Mouse (Mus musculus) limb, embryonic 14.5 days (tissue): ENCODE results near the gene Acadl. TPM values are rescaled to one million over a fixed set of nuclear protein-coding genes. Genes with fewer than 3 reads are reported as not detected.

Experiments used
- ATAC-seq: fragments of 200-750 bp; cut with Nextera tagmentation; 2 replicates; pipeline ENCODE4 v1.8.0; 2017; ENCODE audit warnings: low read depth, moderate number of reproducible peaks, moderate TSS enrichment; ENCODE audit not compliant: low FRiP score
- DNase-seq: peaks from one replicate; pipeline ENCODE4 v3.0.0-alpha.2; 2015; ENCODE audit warnings: low spot score
- H3K27ac ChIP-seq: fragments of 300-500 bp; sonication (generic); replicated peaks from 2 replicates; pipeline ENCODE4 v1.5.1; 2014; ENCODE audit warnings: low read depth, mild to moderate bottlenecking, low read length, moderate library complexity, mixed read lengths
- H3K27me3 ChIP-seq: fragments of 300-500 bp; sonication (generic); 2 replicates; pipeline ENCODE4 v1.6.1; 2014; ENCODE audit warnings: low read length, mixed read lengths; ENCODE audit not compliant: control insufficient read depth, insufficient read depth
- H3K36me3 ChIP-seq: fragments of 300-500 bp; sonication (generic); 2 replicates; pipeline ENCODE4 v1.6.1; 2014; ENCODE audit warnings: mild to moderate bottlenecking, low read length, moderate library complexity, mixed read lengths; ENCODE audit not compliant: control insufficient read depth, insufficient read depth
- H3K4me1 ChIP-seq: fragments of 300-500 bp; sonication (generic); 2 replicates; pipeline ENCODE4 v1.6.1; 2014; ENCODE audit warnings: antibody characterized with exemption, low read length, mixed read lengths; ENCODE audit not compliant: control insufficient read depth, insufficient read depth
- H3K4me2 ChIP-seq: fragments of 300-500 bp; sonication (generic); replicated peaks from 2 replicates; pipeline ENCODE4 v1.6.1; 2014; ENCODE audit warnings: low read depth, mild to moderate bottlenecking, low read length, moderate library complexity; ENCODE audit not compliant: severe bottlenecking
- H3K4me3 ChIP-seq: fragments of 300-500 bp; sonication (generic); replicated peaks from 2 replicates; pipeline ENCODE4 v1.5.1; 2014; ENCODE audit warnings: low read length
- H3K9ac ChIP-seq: fragments of 300-500 bp; sonication (generic); 2 replicates; pipeline ENCODE4 v1.6.1; 2014; ENCODE audit warnings: mild to moderate bottlenecking, low read depth, low read length, moderate library complexity; ENCODE audit not compliant: severe bottlenecking
- H3K9me3 ChIP-seq: fragments of 300-500 bp; sonication (generic); 2 replicates; pipeline ENCODE4 v1.6.1; 2016; ENCODE audit warnings: low read length; ENCODE audit not compliant: control insufficient read depth
- POLR2A ChIP-seq: fragments of 200-500 bp; IDR thresholded peaks from 2 replicates; pipeline ENCODE4 v1.8.0; 2012; ENCODE audit warnings: inconsistent platforms, mild to moderate bottlenecking, moderate library complexity, borderline replicate concordance; ENCODE audit not compliant: insufficient read depth, insufficient read length; ENCODE audit errors: extremely low read depth
- WGBS: fragments of 180-500 bp; shearing (Covaris S2); extraction: QIAGEN DNeasy Blood & Tissue Kit; methylation state at CpG from one replicate; pipeline ENCODE4 v1.1.7; 2014; 5-methylcytosine and 5-hydroxymethylcytosine counted together
- polyA plus RNA-seq, 2 experiments: library from polyadenylated mRNA; depleted of rRNA in 1 of 2; stranded (reverse) in 1 of 2; unstranded in 1 of 2; fragments of >200 nt; fragmentation: Nextera tagmentation in 1 of 2; extraction: Ambion mirVana in 1 of 2; gene quantifications; 2 replicates each; pipeline versions ENCODE4 v1.2.1 to v1.2.3; 2012 to 2014

Gene Acadl
- polyA plus RNA-seq, 2 experiments: 32.4 to 86.0 TPM

GRCm38 (mm10) chr1:66896556-66896955 is 33.5 kb upstream of the Acadl start:
- no peak for TF ChIP-seq POLR2A
- Histone ChIP-seq H3K4me2 (peak overlapping the region; percentile 25), H3K9me3 (no peaks in the 10 kb centered on the region), H3K27ac (no peak overlapping the region), H3K9ac (peak overlapping the region; percentile 1; the same call in 1 of the 2 replicates), H3K4me1 (peaks cover 17% of the 10 kb centered on the region), H3K27me3 (no peaks in the 10 kb centered on the region), H3K36me3 (no peaks in the 10 kb centered on the region), H3K4me3 (0 out of 2 replicates have a peak overlapping the region, but pooled peaks have one; percentile 0)
- WGBS: 34% methylated on average over 5 of the region's 5 CpGs
- DNase-seq (no peak), ATAC-seq (peak; percentile 19; the same call in 1 of the 2 replicates)

GRCm38 (mm10) chr1:66896125-66896524 is 33.0 kb upstream of the Acadl start:
- Histone ChIP-seq H3K9me3 (no peaks in the 10 kb centered on the region), H3K27ac (no peak overlapping the region), H3K36me3 (no peaks in the 10 kb centered on the region), H3K9ac (peak overlapping the region; percentile 1; the same call in 1 of the 2 replicates), H3K27me3 (no peaks in the 10 kb centered on the region), H3K4me3 (0 out of 2 replicates have a peak overlapping the region, but pooled peaks have one; percentile 0), H3K4me2 (peak overlapping the region; percentile 25), H3K4me1 (peaks cover 17% of the 10 kb centered on the region)
- WGBS: 27% methylated on average over 5 of the region's 5 CpGs
- ATAC-seq (peak; percentile 91), DNase-seq (peak; percentile 73)
- TF ChIP-seq POLR2A: no peak

GRCm38 (mm10) chr1:66895837-66896118 is 32.7 kb upstream of the Acadl start:
- Histone ChIP-seq H3K4me1 (peaks cover 17% of the 10 kb centered on the region), H3K27me3 (no peaks in the 10 kb centered on the region), H3K27ac (no peak overlapping the region), H3K9ac (0 out of 2 replicates have a peak overlapping the region, but pooled peaks have one; percentile 1), H3K4me3 (0 out of 2 replicates have a peak overlapping the region, but pooled peaks have one; percentile 0), H3K9me3 (no peaks in the 10 kb centered on the region), H3K36me3 (no peaks in the 10 kb centered on the region), H3K4me2 (peak overlapping the region; percentile 25)
- peak; percentile 74; the same call in 1 of the 2 replicates for ATAC-seq
- DNase-seq: peak; percentile 83
- no peak for TF ChIP-seq POLR2A

GRCm38 (mm10) chr1:66895093-66895836 is 32.2 kb upstream of the Acadl start:
- no peak overlapping the region for H3K9ac ChIP-seq
- DNase-seq: no peak
- WGBS: 40% methylated on average over 6 of the region's 6 CpGs
- H3K36me3 ChIP-seq: no peaks in the 10 kb centered on the region
- H3K27ac ChIP-seq: no peak overlapping the region
- H3K27me3 ChIP-seq: no peaks in the 10 kb centered on the region
- no peak for TF ChIP-seq POLR2A
- H3K4me3 ChIP-seq: no peak overlapping the region
- H3K9me3 ChIP-seq: no peaks in the 10 kb centered on the region
- H3K4me1 ChIP-seq: peaks cover 17% of the 10 kb centered on the region
- H3K4me2 ChIP-seq: peak overlapping the region; percentile 25
- no peak for ATAC-seq

- no peak overlapping the region for H3K4me2 ChIP-seq
- WGBS: 92% methylated on average over 1 of the region's 1 CpGs
Measured at GRCm38 (mm10) chr1:66887175-66887574, 24.1 kb upstream of the Acadl start.

More at GRCm38 (mm10) chr1:66887175-66887574, 24.1 kb upstream of the Acadl start:
- no peaks in the 10 kb centered on the region for H3K4me1 ChIP-seq
- H3K36me3 ChIP-seq: no peaks in the 10 kb centered on the region
- no peak for DNase-seq
- no peak overlapping the region for H3K27ac ChIP-seq
- no peak for TF ChIP-seq POLR2A
- ATAC-seq: no peak
- H3K9ac ChIP-seq: no peak overlapping the region
- H3K27me3 ChIP-seq: no peaks in the 10 kb centered on the region
- H3K9me3 ChIP-seq: no peaks in the 10 kb centered on the region
- no peak overlapping the region for H3K4me3 ChIP-seq
